Mouse (Mus musculus) liver, postnatal 0 days (tissue): ENCODE results near the gene Axl.

ENCODE experiments used
- CTCF ChIP-seq: sonication (generic); IDR thresholded peaks from 2 replicates; pipeline ENCODE4 v1.5.1; 2016; ENCODE audit warnings: antibody characterized with exemption, low read depth
- EP300 ChIP-seq: IDR thresholded peaks from 2 replicates; pipeline ENCODE4 v1.6.1; 2016; ENCODE audit warnings: antibody characterized with exemption, low read depth, mild to moderate bottlenecking

DNA sequence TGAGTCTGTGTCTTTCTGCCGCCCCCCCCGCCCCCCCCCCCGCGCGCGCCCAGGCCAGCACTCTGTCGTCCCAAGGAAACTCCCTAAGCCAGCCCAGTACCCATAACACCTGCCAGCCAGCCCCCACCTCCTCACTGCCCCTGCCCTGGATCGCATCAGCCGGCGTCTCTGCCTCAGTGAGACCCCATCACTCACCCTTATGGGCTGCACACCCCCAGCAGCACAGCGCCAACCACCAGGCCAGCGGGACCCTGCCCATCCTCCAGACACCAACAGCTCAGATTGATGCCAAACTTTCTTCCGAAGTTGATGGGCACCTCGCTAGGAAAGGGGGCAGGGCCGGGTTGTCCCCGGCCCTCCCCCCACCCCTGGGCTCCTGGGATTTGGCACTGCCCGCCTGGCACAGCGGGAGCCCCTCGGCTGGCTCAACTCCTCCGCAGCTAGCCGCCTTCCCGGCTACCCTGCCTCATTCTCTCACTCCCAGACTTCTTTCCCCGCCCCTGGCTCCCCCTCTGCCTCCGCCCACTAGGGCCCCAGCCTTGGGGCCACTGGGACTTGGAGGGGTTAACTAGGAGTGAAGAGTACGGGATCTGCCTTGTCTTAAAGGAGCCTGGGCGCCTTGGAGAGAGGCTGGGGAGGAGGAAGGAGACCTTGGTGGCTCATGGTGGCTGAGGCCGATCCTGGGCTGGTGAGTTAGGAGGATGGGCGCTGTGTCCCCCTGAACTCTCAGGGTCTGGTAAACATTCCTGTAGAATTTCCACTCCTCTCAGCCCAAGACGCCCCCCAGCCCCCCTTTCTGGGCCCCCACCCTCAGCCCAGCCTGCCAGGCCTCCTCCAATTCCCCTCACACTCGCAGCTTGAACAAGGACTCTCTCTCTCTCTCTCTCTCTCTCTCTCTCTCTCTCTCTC, at the start of gene Axl:
- TF ChIP-seq CTCF (no peak), EP300 (no peak)
